Mouse (Mus musculus): ENCODE measurements around the gene Gcsh. TPM values are rescaled to one million over a fixed set of nuclear protein-coding genes. Genes with fewer than 3 reads are reported as not detected.

The Gcsh gene
- polyA plus RNA-seq, 1 experiment from 2014 or later, result 147 TPM

- WGBS, result 5% methylated on average over 4 of the region's 4 CpGs
- H3K9me3 ChIP-seq (ENCODE audit: control insufficient read depth, low read length), result no peaks in the 10 kb centered on the region
- H3K9ac ChIP-seq (ENCODE audit: low read depth, low read length), result 0 out of 2 replicates have a peak overlapping the region, but pooled peaks have one; percentile 16
- H3K4me2 ChIP-seq, result peak overlapping the region; percentile 95
- no peaks in the 10 kb centered on the region for H3K27me3 ChIP-seq (replicated peaks; ENCODE audit: control insufficient read depth, insufficient read depth, low read length)
- DNase-seq (ENCODE audit: low spot score) (no peak), ATAC-seq (replicated peaks; ENCODE audit: low FRiP score) (no peak)
- peaks cover 45% of the 10 kb centered on the region for H3K4me1 ChIP-seq (replicated peaks; ENCODE audit: control insufficient read depth, insufficient read depth, low read length)
- H3K4me3 ChIP-seq (ENCODE audit: low read depth, low read length), result peak overlapping the region; percentile 99
- no peaks in the 10 kb centered on the region; the same call in 1 of the 2 replicates for H3K36me3 ChIP-seq (ENCODE audit: control insufficient read depth, insufficient read depth, low read length)
- no peak overlapping the region for H3K27ac ChIP-seq (ENCODE audit: low read depth, low read length)
Measured at GRCm38 (mm10) chr8:116944385-116944696, 49.0 kb downstream of the Gcsh start.

- Histone ChIP-seq H3K4me3 (ENCODE audit: low read depth, low read length) (peak overlapping the region; percentile 99), H3K9ac (ENCODE audit: low read depth, low read length) (peak overlapping the region; percentile 89), H3K27ac (ENCODE audit: low read depth, low read length) (peak overlapping the region; percentile 53), H3K4me1 (replicated peaks; ENCODE audit: control insufficient read depth, insufficient read depth, low read length) (peaks cover 45% of the 10 kb centered on the region), H3K36me3 (ENCODE audit: control insufficient read depth, insufficient read depth, low read length) (no peaks in the 10 kb centered on the region; the same call in 1 of the 2 replicates), H3K4me2 (peak overlapping the region; percentile 95), H3K9me3 (ENCODE audit: control insufficient read depth, low read length) (no peaks in the 10 kb centered on the region), H3K27me3 (replicated peaks; ENCODE audit: control insufficient read depth, insufficient read depth, low read length) (no peaks in the 10 kb centered on the region)
- DNase-seq (ENCODE audit: low spot score), result peak; percentile 55
- WGBS, result under 1% methylated on average over 60 of the region's 62 CpGs
- ATAC-seq (replicated peaks; ENCODE audit: low FRiP score), result peak; percentile 40
Measured at GRCm38 (mm10) chr8:116943555-116944384, 49.6 kb downstream of the Gcsh start.

- peaks cover 45% of the 10 kb centered on the region for H3K4me1 ChIP-seq (replicated peaks; ENCODE audit: control insufficient read depth, insufficient read depth, low read length)
Measured at GRCm38 (mm10) chr8:116943161-116943554, 50.2 kb downstream of the Gcsh start, which contains the start of gene Atmin. TSS of gene Atmin (plus strand) at chr8:116943393.

GRCm38 (mm10) chr8:116942284-116943058, 50.9 kb downstream of the Gcsh start:
- Histone ChIP-seq H3K36me3 (ENCODE audit: control insufficient read depth, insufficient read depth, low read length) (peaks cover 7% of the 10 kb centered on the region; the same call in 1 of the 2 replicates), H3K27ac (ENCODE audit: low read depth, low read length) (peak overlapping the region; percentile 5), H3K9me3 (ENCODE audit: control insufficient read depth, low read length) (no peaks in the 10 kb centered on the region), H3K4me2 (peak overlapping the region; percentile 95), H3K4me1 (replicated peaks; ENCODE audit: control insufficient read depth, insufficient read depth, low read length) (peaks cover 39% of the 10 kb centered on the region), H3K27me3 (replicated peaks; ENCODE audit: control insufficient read depth, insufficient read depth, low read length) (no peaks in the 10 kb centered on the region), H3K9ac (ENCODE audit: low read depth, low read length) (no peak overlapping the region; the same call in 1 of the 2 replicates), H3K4me3 (ENCODE audit: low read depth, low read length) (no peak overlapping the region)
- WGBS, result 59% methylated on average over 12 of the region's 12 CpGs
- DNase-seq (ENCODE audit: low spot score), result no peak
- ATAC-seq (replicated peaks; ENCODE audit: low FRiP score), result peak; percentile 52

More at GRCm38 (mm10) chr8:116943161-116943554, 50.2 kb downstream of the Gcsh start, which contains the start of gene Atmin:
- Histone ChIP-seq H3K27me3 (replicated peaks; ENCODE audit: control insufficient read depth, insufficient read depth, low read length) (no peaks in the 10 kb centered on the region), H3K4me2 (peak within 1 kb of the TSS; percentile 95), H3K9me3 (ENCODE audit: control insufficient read depth, low read length) (no peaks in the 10 kb centered on the region), H3K36me3 (ENCODE audit: control insufficient read depth, insufficient read depth, low read length) (peaks cover under 1% of the 10 kb centered on the region; the same call in 1 of the 2 replicates), H3K27ac (ENCODE audit: low read depth, low read length) (peak within 1 kb of the TSS; percentile 53), H3K9ac (ENCODE audit: low read depth, low read length) (peak within 1 kb of the TSS; percentile 89), H3K4me3 (ENCODE audit: low read depth, low read length) (peak within 1 kb of the TSS; percentile 99)
- under 1% methylated on average over 46 of the region's 46 CpGs for WGBS
- peak; percentile 87 for DNase-seq (ENCODE audit: low spot score)
- peak; percentile 79 for ATAC-seq (replicated peaks; ENCODE audit: low FRiP score)

- WGBS, result 80% methylated on average over 6 of the region's 6 CpGs
- H3K4me1 ChIP-seq (replicated peaks; ENCODE audit: control insufficient read depth, insufficient read depth, low read length), result no peaks in the 10 kb centered on the region
- no peak overlapping the region for H3K4me2 ChIP-seq
- peaks cover 39% of the 10 kb centered on the region for H3K36me3 ChIP-seq (ENCODE audit: control insufficient read depth, insufficient read depth, low read length)
- no peak overlapping the region for H3K9ac ChIP-seq (ENCODE audit: low read depth, low read length)
- ATAC-seq (replicated peaks; ENCODE audit: low FRiP score) (no peak), DNase-seq (ENCODE audit: low spot score) (no peak)
- H3K27ac ChIP-seq (ENCODE audit: low read depth, low read length), result no peak overlapping the region
- H3K27me3 ChIP-seq (replicated peaks; ENCODE audit: control insufficient read depth, insufficient read depth, low read length), result no peaks in the 10 kb centered on the region
- no peak overlapping the region for H3K4me3 ChIP-seq (ENCODE audit: low read depth, low read length)
- no peaks in the 10 kb centered on the region for H3K9me3 ChIP-seq (ENCODE audit: control insufficient read depth, low read length)
Measured at GRCm38 (mm10) chr8:116935506-116935905, 57.8 kb downstream of the Gcsh start.

GRCm38 (mm10) chr8:116934976-116935375, 58.4 kb downstream of the Gcsh start:
- ATAC-seq (replicated peaks; ENCODE audit: low FRiP score) (no peak), DNase-seq (ENCODE audit: low spot score) (no peak)
- Histone ChIP-seq H3K4me1 (replicated peaks; ENCODE audit: control insufficient read depth, insufficient read depth, low read length) (no peaks in the 10 kb centered on the region), H3K4me3 (ENCODE audit: low read depth, low read length) (no peak overlapping the region), H3K4me2 (no peak overlapping the region), H3K27me3 (replicated peaks; ENCODE audit: control insufficient read depth, insufficient read depth, low read length) (no peaks in the 10 kb centered on the region), H3K36me3 (ENCODE audit: control insufficient read depth, insufficient read depth, low read length) (peaks cover 39% of the 10 kb centered on the region), H3K9ac (ENCODE audit: low read depth, low read length) (no peak overlapping the region), H3K9me3 (ENCODE audit: control insufficient read depth, low read length) (no peaks in the 10 kb centered on the region), H3K27ac (ENCODE audit: low read depth, low read length) (no peak overlapping the region)
- WGBS, result 89% methylated on average over 4 of the region's 4 CpGs

Other genes starting within 250 kb of the Gcsh start
- gene Cmc2, start 72.1 kb downstream of the Gcsh start, polyA plus RNA-seq (2014; fragmentation: Nextera tagmentation; extraction: Ambion mirVana), result 94.4 and 101 TPM in 2 replicates
- 53.9 and 56.9 TPM in 2 replicates for gene Cenpn, start 71.8 kb downstream of the Gcsh start, polyA plus RNA-seq (2014; fragmentation: Nextera tagmentation; extraction: Ambion mirVana)
- gene Atmin, start 50.1 kb downstream of the Gcsh start, polyA plus RNA-seq (2014; fragmentation: Nextera tagmentation; extraction: Ambion mirVana), result 13.1 and 13.3 TPM in 2 replicates
- 0.63 and 0.88 TPM in 2 replicates for gene 1700030J22Rik, start 14.6 kb downstream of the Gcsh start, polyA plus RNA-seq (2014; fragmentation: Nextera tagmentation; extraction: Ambion mirVana)
- gene Pkd1l2, start 88.9 kb upstream of the Gcsh start, polyA plus RNA-seq (2014; fragmentation: Nextera tagmentation; extraction: Ambion mirVana), result 0.03 and 0.16 TPM in 2 replicates
- gene Bco1, start 102.3 kb upstream of the Gcsh start, polyA plus RNA-seq (2014; fragmentation: Nextera tagmentation; extraction: Ambion mirVana), result 11.3 and 11.9 TPM in 2 replicates
- 2.0 and 2.1 TPM in 2 replicates for gene Gan, start 164.6 kb upstream of the Gcsh start, polyA plus RNA-seq (2014; fragmentation: Nextera tagmentation; extraction: Ambion mirVana)

All from liver, embryonic 11.5 days (tissue).